19 mouse cellular contexts compared by ENCODE assay signal in the genomic region with DNA sequence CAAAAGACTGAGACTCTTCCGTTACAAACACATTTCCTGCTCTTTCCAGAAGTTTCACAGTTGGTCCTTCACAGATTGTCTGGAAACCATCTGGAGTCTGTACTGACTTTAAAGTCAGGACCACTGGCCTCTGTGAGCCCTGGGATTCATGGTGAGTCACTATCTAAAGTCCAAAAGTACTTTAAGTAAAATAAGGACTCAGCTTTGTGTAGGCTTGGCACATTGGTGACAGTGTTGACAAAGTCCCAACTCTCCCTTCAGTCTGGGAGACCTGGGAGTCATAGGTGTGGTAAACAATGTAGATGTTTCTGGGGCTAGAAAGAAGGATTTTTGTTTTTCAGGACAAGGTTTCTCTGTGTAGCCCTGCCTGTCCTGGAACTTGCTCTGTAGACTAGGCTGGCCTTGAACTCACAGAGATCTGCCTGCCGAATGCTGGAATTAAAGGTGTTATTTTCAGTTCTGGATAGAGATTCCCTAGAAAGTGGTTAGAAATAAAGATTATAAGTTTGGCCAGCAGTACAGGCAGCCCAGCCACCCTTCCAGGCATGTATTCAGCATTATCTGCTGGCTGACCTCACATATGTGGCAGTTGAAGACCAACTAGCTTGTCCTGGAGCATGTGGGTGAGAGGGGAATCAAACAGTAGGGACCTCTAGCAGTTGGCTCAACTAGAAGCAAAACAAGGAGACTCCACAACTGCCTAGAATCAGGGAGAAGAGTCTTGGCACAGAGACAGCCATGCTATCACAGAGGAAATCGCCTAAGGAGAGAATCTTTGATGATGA. TPM values are rescaled to one million over a fixed set of nuclear protein-coding genes. Genes with fewer than 3 reads are reported as not detected.
DNase-seq lines count a peak whose midpoint lies in the region; ATAC-seq and TF ChIP-seq lines count a peak whose summit lies in the region.
"Had no signal": no experiment of that assay in that cellular context is flagged by ENCODE, and none has a peak within 500 bp of the region (broad histone marks: within the 10 kb centered on the region; RNA-seq: fewer than 3 reads in every experiment).

No protein-coding gene starts in this region.

- no peak overlapping the region for H3K4me2 ChIP-seq in heart, embryonic 13.5 days
- no peak overlapping the region for H3K4me2 ChIP-seq in liver, embryonic 15.5 days
- H3K4me2 ChIP-seq in liver, embryonic 12.5 days, result no peak overlapping the region
- no peak overlapping the region for H3K4me2 ChIP-seq in liver, postnatal 0 days (ENCODE audit: low read depth, low read length)
- no peak overlapping the region for H3K4me2 ChIP-seq in forebrain, postnatal 0 days (ENCODE audit: low read depth)
- H3K4me2 ChIP-seq: forebrain, embryonic 15.5 days; limb, embryonic 13.5 days; neural tube, embryonic 12.5 days had no signal

- H3K36me3 ChIP-seq in heart, embryonic 13.5 days, result no peaks in the 10 kb centered on the region
- H3K36me3 ChIP-seq in liver, embryonic 15.5 days (replicated peaks), result no peaks in the 10 kb centered on the region
- no peaks in the 10 kb centered on the region for H3K36me3 ChIP-seq in liver, embryonic 12.5 days
- H3K36me3 ChIP-seq in liver, postnatal 0 days (replicated peaks; ENCODE audit: insufficient read depth, low read length), result no peaks in the 10 kb centered on the region
- H3K36me3 ChIP-seq in forebrain, postnatal 0 days (ENCODE audit: insufficient read depth), result no peaks in the 10 kb centered on the region
- H3K36me3 ChIP-seq: forebrain, embryonic 15.5 days; hindbrain, embryonic 10.5 days; limb, embryonic 13.5 days; neural tube, embryonic 12.5 days had no signal

- no peak overlapping the region for H3K4me3 ChIP-seq in heart, embryonic 13.5 days
- no peak overlapping the region for H3K4me3 ChIP-seq in liver, embryonic 15.5 days (replicated peaks)
- no peak overlapping the region for H3K4me3 ChIP-seq in liver, embryonic 12.5 days
- no peak overlapping the region for H3K4me3 ChIP-seq in liver, postnatal 0 days (ENCODE audit: low read depth, low read length)
- no peak overlapping the region for H3K4me3 ChIP-seq in forebrain, postnatal 0 days (ENCODE audit: low read depth, low read length)
- H3K4me3 ChIP-seq: forebrain, embryonic 15.5 days; hindbrain, embryonic 10.5 days; left cerebral cortex, adult 2 months; limb, embryonic 13.5 days; neural tube, embryonic 12.5 days had no signal

- H3K27ac ChIP-seq in heart, embryonic 13.5 days (replicated peaks), result peak overlapping the region; percentile 95
- peak overlapping the region; percentile 31 for H3K27ac ChIP-seq in liver, embryonic 15.5 days (replicated peaks)
- no peak overlapping the region for H3K27ac ChIP-seq in liver, embryonic 12.5 days
- peak overlapping the region; percentile 84 for H3K27ac ChIP-seq in liver, postnatal 0 days (ENCODE audit: low read depth)
- no peak overlapping the region for H3K27ac ChIP-seq in forebrain, postnatal 0 days (ENCODE audit: low read depth, low read length)
- H3K27ac ChIP-seq: forebrain, embryonic 15.5 days; hindbrain, embryonic 10.5 days; left cerebral cortex, adult 2 months; limb, embryonic 13.5 days; neural tube, embryonic 12.5 days had no signal

- TF ChIP-seq EP300 in liver, postnatal 0 days (IDR thresholded peaks at IDR 0.05; ENCODE audit: low read depth), result no peak

- no peaks in the 10 kb centered on the region for H3K9me3 ChIP-seq in heart, embryonic 13.5 days
- no peaks in the 10 kb centered on the region for H3K9me3 ChIP-seq in liver, embryonic 15.5 days (replicated peaks)
- H3K9me3 ChIP-seq in liver, embryonic 12.5 days (replicated peaks), result no peaks in the 10 kb centered on the region
- no peaks in the 10 kb centered on the region for H3K9me3 ChIP-seq in liver, postnatal 0 days (ENCODE audit: low read length)
- H3K9me3 ChIP-seq in forebrain, postnatal 0 days (ENCODE audit: low read length), result no peaks in the 10 kb centered on the region
- H3K9me3 ChIP-seq: forebrain, embryonic 15.5 days; hindbrain, embryonic 10.5 days; limb, embryonic 13.5 days; neural tube, embryonic 12.5 days had no signal

- peak; percentile 3 for DNase-seq in adrenal gland, postnatal 14 days
- no peak for DNase-seq in adrenal gland, postnatal 4 days (ENCODE audit: low spot score in 2 of 2)
- no peak for DNase-seq in heart, adult 8-10 months (ENCODE audit: low spot score)
- DNase-seq in liver, postnatal 0 days, result no peak
- no peak for DNase-seq in forebrain, postnatal 0 days
- DNase-seq: adrenal gland, adult 8-10 months; cerebellum, adult 18-20 months; cerebellum, postnatal 36 days; lung, postnatal 36 days; thymus, adult 2 months had no signal

- no peaks in the 10 kb centered on the region for H3K27me3 ChIP-seq in heart, embryonic 13.5 days (replicated peaks)
- no peaks in the 10 kb centered on the region for H3K27me3 ChIP-seq in liver, embryonic 15.5 days
- H3K27me3 ChIP-seq in liver, embryonic 12.5 days (replicated peaks), result no peaks in the 10 kb centered on the region
- no peaks in the 10 kb centered on the region for H3K27me3 ChIP-seq in liver, postnatal 0 days (ENCODE audit: insufficient read depth, low read length)
- no peaks in the 10 kb centered on the region for H3K27me3 ChIP-seq in forebrain, postnatal 0 days (ENCODE audit: insufficient read depth, low read length)
- H3K27me3 ChIP-seq: forebrain, embryonic 15.5 days; limb, embryonic 13.5 days; neural tube, embryonic 12.5 days had no signal

- peaks cover 99% of the 10 kb centered on the region for H3K4me1 ChIP-seq in heart, embryonic 13.5 days
- peaks cover 37% of the 10 kb centered on the region for H3K4me1 ChIP-seq in liver, embryonic 15.5 days (replicated peaks)
- H3K4me1 ChIP-seq in liver, embryonic 12.5 days, result peaks cover 23% of the 10 kb centered on the region
- peaks cover 50% of the 10 kb centered on the region for H3K4me1 ChIP-seq in liver, postnatal 0 days (ENCODE audit: insufficient read depth)
- 0 out of 2 replicates have a peak, but pooled peaks cover 4% of the 10 kb centered on the region for H3K4me1 ChIP-seq in forebrain, postnatal 0 days (ENCODE audit: insufficient read depth)
- H3K4me1 ChIP-seq: neural tube, embryonic 12.5 days had no signal

- 50% methylated on average over 3 of the region's 3 CpGs for WGBS in heart, embryonic 13.5 days
- 51% methylated on average over 3 of the region's 3 CpGs for WGBS in liver, embryonic 15.5 days (ENCODE audit: insufficient replicate concordance)
- 62% methylated on average over 3 of the region's 3 CpGs for WGBS in liver, embryonic 12.5 days (ENCODE audit: insufficient replicate concordance)
- 66% methylated on average over 3 of the region's 3 CpGs for WGBS in liver, postnatal 0 days (ENCODE audit: insufficient replicate concordance)
- 73% methylated on average over 3 of the region's 3 CpGs for WGBS in forebrain, postnatal 0 days

- H3K9ac ChIP-seq in heart, embryonic 13.5 days, result peak overlapping the region; percentile 11; the same call in 1 of the 2 replicates
- H3K9ac ChIP-seq in liver, embryonic 15.5 days, result no peak overlapping the region
- no peak overlapping the region for H3K9ac ChIP-seq in liver, embryonic 12.5 days
- no peak overlapping the region for H3K9ac ChIP-seq in liver, postnatal 0 days (replicated peaks)
- no peak overlapping the region for H3K9ac ChIP-seq in forebrain, postnatal 0 days
- H3K9ac ChIP-seq: forebrain, embryonic 15.5 days; limb, embryonic 13.5 days; neural tube, embryonic 12.5 days had no signal

- no peak for ATAC-seq in heart, embryonic 13.5 days (ENCODE audit: extremely low read depth, insufficient number of reproducible peaks, low FRiP score, low TSS enrichment)
- no peak for ATAC-seq in liver, embryonic 15.5 days (ENCODE audit: insufficient read depth)
- ATAC-seq in liver, embryonic 12.5 days, result no peak
- ATAC-seq in liver, postnatal 0 days, result peak; percentile 56
- ATAC-seq in forebrain, postnatal 0 days, result no peak
- ATAC-seq: forebrain, embryonic 15.5 days had no signal

- no peak for TF ChIP-seq CTCF in liver, postnatal 0 days (IDR thresholded peaks at IDR 0.05; ENCODE audit: low read depth)
- TF ChIP-seq CTCF in forebrain, postnatal 0 days (IDR thresholded peaks at IDR 0.05; ENCODE audit: low read depth), result no peak

RNA-seq across cellular contexts. Expression of a gene that starts 14.8 kb away (rescaled TPM):
- total RNA-seq in adrenal gland, postnatal 14 days (2021), result 76.6 and 87.4 TPM in 2 replicates
- total RNA-seq in adrenal gland, postnatal 4 days (2021), result 100 to 1,000 TPM; 131 to 139 TPM
- 7.4 and 7.6 TPM in 2 replicates for polyA plus RNA-seq in heart, embryonic 13.5 days (2015; fragmentation: Nextera tagmentation; extraction: Ambion mirVana)
- 10 to 100 TPM; 54.3 to 61.5 (median 55.4) TPM for total RNA-seq in heart, adult 8-10 months (2022)
- 1.1 and 1.6 TPM in 2 replicates for polyA plus RNA-seq in liver, embryonic 15.5 days (2015; fragmentation: Nextera tagmentation; extraction: Ambion mirVana)
- 0.94 and 1.2 TPM in 2 replicates for polyA plus RNA-seq in liver, embryonic 12.5 days (2016; fragmentation: Nextera tagmentation; extraction: Ambion mirVana)
- 4.6 and 4.9 TPM in 2 replicates for polyA plus RNA-seq in liver, postnatal 0 days (2015; fragmentation: Nextera tagmentation; extraction: Ambion mirVana)
- 8.8 and 10.6 TPM in 2 replicates for total RNA-seq in forebrain, postnatal 0 days (2014; rRNA removed)
- 2.4 and 2.8 TPM in 2 replicates for polyA plus RNA-seq in forebrain, postnatal 0 days (2015; fragmentation: Nextera tagmentation; extraction: Ambion mirVana)
- total RNA-seq: MEL had no signal

Comparison
In these comparisons a context has a peak if more than half of its experiments do, and no peak if none do; other contexts are left out.
1. H3K27ac ChIP-seq: peak in heart, embryonic 13.5 days (single experiment), liver, embryonic 15.5 days (single experiment) and liver, postnatal 0 days (single experiment); none in liver, embryonic 12.5 days (single experiment) and forebrain, postnatal 0 days (single experiment).